Mouse (Mus musculus): Measurements from ENCODE around the gene Ccser1. TPM values are rescaled to one million over a fixed set of nuclear protein-coding genes. Genes with fewer than 3 reads are reported as not detected.

Gene Ccser1
- total RNA-seq, 2 experiments from 2014 or later: 1.4 TPM; not detected in 1

GRCm38 (mm10) chr6:62263899-62264298 lies 1083.8 kb downstream of the Ccser1 start:
- no peak for ATAC-seq (replicated peaks; ENCODE audit: poor library complexity, severe bottlenecking)

GRCm38 (mm10) chr6:62264525-62264924 lies 1084.4 kb downstream of the Ccser1 start:
- no peak for ATAC-seq (replicated peaks; ENCODE audit: poor library complexity, severe bottlenecking)

- no peak for ATAC-seq (replicated peaks; ENCODE audit: poor library complexity, severe bottlenecking)
These were observed 1101.1 kb downstream of the Ccser1 start for GRCm38 (mm10) chr6:62281256-62281655.

GRCm38 (mm10) chr6:62301576-62302312 lies 1121.6 kb downstream of the Ccser1 start:
- no peak for ATAC-seq (replicated peaks; ENCODE audit: poor library complexity, severe bottlenecking)

- no peak for ATAC-seq (replicated peaks; ENCODE audit: poor library complexity, severe bottlenecking)
These were observed 1138.5 kb downstream of the Ccser1 start for GRCm38 (mm10) chr6:62318627-62319026.

GRCm38 (mm10) chr6:62340319-62340718 lies 1160.2 kb downstream of the Ccser1 start:
- no peak for ATAC-seq (replicated peaks; ENCODE audit: poor library complexity, severe bottlenecking)

GRCm38 (mm10) chr6:62367802-62368201 lies 1187.7 kb downstream of the Ccser1 start:
- no peak for ATAC-seq (replicated peaks; ENCODE audit: poor library complexity, severe bottlenecking)

All from granulocyte monocyte progenitor cell, adult 5-6 weeks (primary cell).